In the genomic region with DNA sequence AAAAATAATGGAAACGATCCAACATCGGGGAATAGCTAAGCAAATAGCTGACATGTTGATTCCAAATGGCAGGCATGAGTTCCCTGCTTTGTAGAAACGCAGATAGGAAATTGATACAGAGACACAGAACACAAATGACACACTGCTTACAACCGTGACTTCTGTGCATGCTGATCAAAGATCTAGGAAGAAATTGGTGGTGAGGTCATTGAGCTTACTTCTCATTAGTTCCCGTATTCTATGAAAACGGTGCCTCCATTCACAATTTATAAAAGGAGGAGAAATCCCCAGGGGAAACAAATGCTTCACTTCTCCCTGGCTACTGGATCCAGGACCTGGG, we compare ENCODE assay signal across 9 mouse cellular contexts. TPM values are rescaled to one million over a fixed set of nuclear protein-coding genes. Genes with fewer than 3 reads are reported as not detected.
DNase-seq lines count a peak whose midpoint lies in the region; ATAC-seq and TF ChIP-seq lines count a peak whose summit lies in the region.
"Had no signal": no experiment of that assay in that cellular context is flagged by ENCODE, and none has a peak within 500 bp of the region (broad histone marks: within the 10 kb centered on the region; RNA-seq: fewer than 3 reads in every experiment).

No protein-coding gene starts in this region.

- peak overlapping the region; percentile 50 for H3K4me2 ChIP-seq in heart, embryonic 11.5 days
- H3K4me2 ChIP-seq in lung, postnatal 0 days (replicated peaks; ENCODE audit: low read depth, low read length), result peak overlapping the region; percentile 42; the same call in 1 of the 2 replicates
- H3K4me2 ChIP-seq in hindbrain, embryonic 16.5 days (ENCODE audit: low read length), result peak overlapping the region; percentile 41

- no peak for TF ChIP-seq EP300 in lung, postnatal 0 days (IDR thresholded peaks at IDR 0.05)

- H3K9me3 ChIP-seq in heart, embryonic 11.5 days (replicated peaks; ENCODE audit: control insufficient read depth, low read length), result no peaks in the 10 kb centered on the region
- H3K9me3 ChIP-seq in lung, postnatal 0 days (ENCODE audit: low read length), result no peaks in the 10 kb centered on the region
- no peaks in the 10 kb centered on the region for H3K9me3 ChIP-seq in hindbrain, embryonic 16.5 days (ENCODE audit: control insufficient read depth, low read length)

- H3K27ac ChIP-seq in heart, embryonic 11.5 days (ENCODE audit: low read depth, low read length), result no peak overlapping the region
- no peak overlapping the region for H3K27ac ChIP-seq in lung, postnatal 0 days (ENCODE audit: low read length)
- H3K27ac ChIP-seq in hindbrain, embryonic 16.5 days (ENCODE audit: low read depth, low read length), result peak overlapping the region; percentile 80

- TF ChIP-seq CTCF in lung, postnatal 0 days (IDR thresholded peaks at IDR 0.05), result no peak

- no peak for ATAC-seq in heart, embryonic 11.5 days (replicated peaks; ENCODE audit: insufficient number of reproducible peaks, low FRiP score, low TSS enrichment)
- no peak for ATAC-seq in lung, postnatal 0 days
- no peak for ATAC-seq in hindbrain, embryonic 16.5 days
- ATAC-seq in CD4-positive, CD25-positive, alpha-beta regulatory T cell, adult 4 months, result no peak
- ATAC-seq in monocyte, adult 5-6 weeks (replicated peaks; ENCODE audit: insufficient number of reproducible peaks, low FRiP score, low TSS enrichment, poor library complexity, severe bottlenecking), result no peak

- no peaks in the 10 kb centered on the region for H3K36me3 ChIP-seq in heart, embryonic 11.5 days (ENCODE audit: control insufficient read depth, insufficient read depth, low read length)
- H3K36me3 ChIP-seq in lung, postnatal 0 days (ENCODE audit: insufficient read depth, low read length), result no peaks in the 10 kb centered on the region
- H3K36me3 ChIP-seq in hindbrain, embryonic 16.5 days (ENCODE audit: control insufficient read depth, insufficient read depth, low read length), result no peaks in the 10 kb centered on the region

- H3K4me1 ChIP-seq in heart, embryonic 11.5 days (ENCODE audit: control insufficient read depth, insufficient read depth, low read length), result peaks cover 24% of the 10 kb centered on the region
- H3K4me1 ChIP-seq in lung, postnatal 0 days (ENCODE audit: insufficient read depth, low read depth, low read length), result peaks cover 10% of the 10 kb centered on the region; the same call in 1 of the 2 replicates
- peaks cover 52% of the 10 kb centered on the region for H3K4me1 ChIP-seq in hindbrain, embryonic 16.5 days (ENCODE audit: control insufficient read depth, insufficient read depth, low read depth, low read length)

- H3K27me3 ChIP-seq in heart, embryonic 11.5 days (ENCODE audit: control insufficient read depth, insufficient read depth, low read length), result peaks cover 22% of the 10 kb centered on the region
- no peaks in the 10 kb centered on the region for H3K27me3 ChIP-seq in lung, postnatal 0 days (replicated peaks; ENCODE audit: insufficient read depth, low read length)
- H3K27me3 ChIP-seq in hindbrain, embryonic 16.5 days (replicated peaks; ENCODE audit: control insufficient read depth, insufficient read depth, low read length), result no peaks in the 10 kb centered on the region

- no peak overlapping the region for H3K4me3 ChIP-seq in heart, embryonic 11.5 days (ENCODE audit: low read depth, low read length)
- no peak overlapping the region; the same call in 1 of the 2 replicates for H3K4me3 ChIP-seq in lung, postnatal 0 days (ENCODE audit: low read depth, low read length)
- H3K4me3 ChIP-seq in hindbrain, embryonic 16.5 days (ENCODE audit: low read length), result no peak overlapping the region

- no peak overlapping the region for H3K9ac ChIP-seq in heart, embryonic 11.5 days (ENCODE audit: low read depth, low read length)
- H3K9ac ChIP-seq in lung, postnatal 0 days (replicated peaks; ENCODE audit: low read depth), result no peak overlapping the region
- no peak overlapping the region; the same call in 1 of the 2 replicates for H3K9ac ChIP-seq in hindbrain, embryonic 16.5 days (ENCODE audit: low read depth, low read length)

- WGBS in heart, embryonic 11.5 days (ENCODE audit: insufficient replicate concordance), result 59% methylated on average over 6 of the region's 6 CpGs
- 36% methylated on average over 6 of the region's 6 CpGs for WGBS in lung, postnatal 0 days
- 15% methylated on average over 6 of the region's 6 CpGs for WGBS in hindbrain, embryonic 16.5 days

- intact Hi-C loops in heart, postnatal 25 days (cut with DNase I), result no loop called here

- DNase-seq in heart, postnatal 25 days (ENCODE audit: low spot score), result no peak
- DNase-seq in lung, postnatal 0 days (ENCODE audit: low spot score), result no peak
- DNase-seq in lung, postnatal 10 days, result no peak
- DNase-seq in natural killer cell, adult 2 months (ENCODE audit: low spot score in 2 of 2), result no peak
- DNase-seq: kidney, adult 18-20 months had no signal

RNA-seq across cellular contexts. Expression of gene Pipox, which starts 2.6 kb away (rescaled TPM):
- 1.8 and 2.4 TPM in 2 replicates for polyA plus RNA-seq in heart, embryonic 11.5 days (2014; fragmentation: Nextera tagmentation; extraction: Ambion mirVana)
- total RNA-seq in heart, postnatal 25 days (2021), result 1 to 10 TPM in 1 of 2 experiments, under 1 TPM in 1; 0.52 to 1.3 TPM
- polyA plus RNA-seq in lung, postnatal 0 days (2015; fragmentation: Nextera tagmentation; extraction: Ambion mirVana), result 0.23 and 0.40 TPM in 2 replicates
- polyA plus RNA-seq in hindbrain, embryonic 16.5 days (2015; fragmentation: Nextera tagmentation; extraction: Ambion mirVana), result 5.9 and 7.7 TPM in 2 replicates
- polyA plus RNA-seq in CD4-positive, CD25-positive, alpha-beta regulatory T cell, adult 4 months (2017; shearing (Covaris generic)), result 1 to 10 TPM in 1 of 2 experiments, under 1 TPM in 1; 0.19 to 2.2 TPM
- total RNA-seq in monocyte, adult 5-6 weeks (2017), result not detected in 3 replicates

RNA-seq across cellular contexts. Expression of gene Sez6, which starts 34.1 kb away (rescaled TPM):
- 0.09 TPM in 1 of 2 replicates, not detected in the other for polyA plus RNA-seq in heart, embryonic 11.5 days (2014; fragmentation: Nextera tagmentation; extraction: Ambion mirVana)
- total RNA-seq in heart, postnatal 25 days (2021), result under 1 TPM; 0.21 to 0.22 TPM
- polyA plus RNA-seq in lung, postnatal 0 days (2015; fragmentation: Nextera tagmentation; extraction: Ambion mirVana), result 0.04 and 0.06 TPM in 2 replicates
- polyA plus RNA-seq in hindbrain, embryonic 16.5 days (2015; fragmentation: Nextera tagmentation; extraction: Ambion mirVana), result 132 and 156 TPM in 2 replicates
- polyA plus RNA-seq in CD4-positive, CD25-positive, alpha-beta regulatory T cell, adult 4 months (2017; shearing (Covaris generic)), result not detected
- not detected in 3 replicates for total RNA-seq in monocyte, adult 5-6 weeks (2017)

Comparison
In these comparisons a context has a peak if more than half of its experiments do, and no peak if none do; other contexts are left out.
1. RNA of gene Sez6, which starts 34.1 kb away (polyA plus RNA-seq): 132 to 156 TPM in hindbrain, embryonic 16.5 days; 0.09 TPM in heart, embryonic 11.5 days, 0.04 to 0.06 TPM in lung, postnatal 0 days and not detected in CD4-positive, CD25-positive, alpha-beta regulatory T cell, adult 4 months; every median in the first group is over 100 times any median in the second.
2. Peak in every context shown above with its lines, with median percentiles within 50 percentile points of each other: H3K4me2 ChIP-seq.